Comparison of ENCODE assay signal across 7 mouse cellular contexts in genomic region chr7:37361802-37362441, GRCm38 (mm10).
A peak's percentile ranks its signal among the peaks of the same experiment; 100 is the strongest.
DNase-seq lines count a peak whose midpoint lies in the region; ATAC-seq lines count a peak whose summit lies in the region.

No protein-coding gene starts in this region.

- H3K36me3 ChIP-seq in heart, embryonic 14.5 days (ENCODE audit: control insufficient read depth, insufficient read depth, low read length): no peaks in the 10 kb centered on the region
- H3K36me3 ChIP-seq in midbrain, embryonic 11.5 days (ENCODE audit: control insufficient read depth, insufficient read depth, low read length): no peaks in the 10 kb centered on the region

- H3K9ac ChIP-seq in heart, embryonic 14.5 days (ENCODE audit: low read length): peak overlapping the region; percentile 51
- H3K9ac ChIP-seq in midbrain, embryonic 11.5 days (ENCODE audit: low read length): peak overlapping the region; percentile 40; the same call in 1 of the 2 replicates

- ATAC-seq in heart, embryonic 14.5 days (ENCODE audit: insufficient number of reproducible peaks, insufficient read depth, low FRiP score, low read depth): peak; percentile 40; the same call in 1 of the 2 replicates
- peak; percentile 34 for ATAC-seq in midbrain, embryonic 11.5 days (ENCODE audit: low FRiP score)

- H3K4me2 ChIP-seq in heart, embryonic 14.5 days (ENCODE audit: low read length): peak overlapping the region; percentile 69
- H3K4me2 ChIP-seq in midbrain, embryonic 11.5 days: peak overlapping the region; percentile 32

- DNase-seq in adrenal gland, adult 18-20 months (ENCODE audit: low spot score in 2 of 2): peak; percentile 28 to 36
- peak; percentile 54 for DNase-seq in embryo, embryonic 10 days (ENCODE audit: low spot score)
- peak; percentile 30 for DNase-seq in kidney, postnatal 14 days
- peak; percentile 94 for DNase-seq in midbrain, embryonic 11.5 days (ENCODE audit: low spot score, missing footprints)
- no peak for DNase-seq in thymus, postnatal 0 days (ENCODE audit: low spot score)
- DNase-seq in layer of hippocampus, postnatal 25 days (ENCODE audit: extremely low spot score in 1 of 2, low spot score in 1 of 2): no peak

- peak overlapping the region; percentile 40 to 50 for H3K4me3 ChIP-seq in heart, embryonic 14.5 days (ENCODE audit: control insufficient read depth in 1 of 2, insufficient read depth in 1 of 2, low read depth in 1 of 2, low read length in 2 of 2)
- no peak overlapping the region; the same call in 1 of the 2 replicates for H3K4me3 ChIP-seq in midbrain, embryonic 11.5 days (ENCODE audit: low read depth, low read length)

- no peaks in the 10 kb centered on the region for H3K9me3 ChIP-seq in heart, embryonic 14.5 days (ENCODE audit: control insufficient read depth, low read length)
- no peaks in the 10 kb centered on the region for H3K9me3 ChIP-seq in midbrain, embryonic 11.5 days (ENCODE audit: control insufficient read depth, low read length)

- H3K4me1 ChIP-seq in heart, embryonic 14.5 days (ENCODE audit: control insufficient read depth in 2 of 2, insufficient read depth in 2 of 2, low read length in 2 of 2): peaks cover 3 to 20% of the 10 kb centered on the region in 2 experiments
- peaks cover 49% of the 10 kb centered on the region for H3K4me1 ChIP-seq in midbrain, embryonic 11.5 days (ENCODE audit: control insufficient read depth, insufficient read depth, low read length)

- 0 out of 2 replicates have a peak, but pooled peaks cover 3% of the 10 kb centered on the region for H3K27me3 ChIP-seq in heart, embryonic 14.5 days (ENCODE audit: control insufficient read depth, insufficient read depth, low read length)
- no peaks in the 10 kb centered on the region; the same call in 1 of the 2 replicates for H3K27me3 ChIP-seq in midbrain, embryonic 11.5 days (ENCODE audit: control insufficient read depth, insufficient read depth, low read length)

- WGBS in heart, embryonic 14.5 days: 3% methylated on average over 16 of the region's 16 CpGs
- 3% methylated on average over 16 of the region's 16 CpGs for WGBS in midbrain, embryonic 11.5 days

- H3K27ac ChIP-seq in heart, embryonic 14.5 days (replicated peaks in 1 of 2; ENCODE audit: control insufficient read depth in 1 of 2, insufficient read depth in 1 of 2, low read depth in 2 of 2, low read length in 2 of 2): peak overlapping the region; percentile 30 to 52
- H3K27ac ChIP-seq in midbrain, embryonic 11.5 days (ENCODE audit: low read depth, low read length): peak overlapping the region; percentile 84

Comparison
In these comparisons a context has a peak if more than half of its experiments do, and no peak if none do; other contexts are left out.
1. DNase-seq: peak in adrenal gland, adult 18-20 months (2 of 2), embryo, embryonic 10 days (single experiment), kidney, postnatal 14 days (single experiment) and midbrain, embryonic 11.5 days (single experiment); none in thymus, postnatal 0 days (single experiment) and layer of hippocampus, postnatal 25 days (0 of 2).